Mouse (Mus musculus) adrenal gland, adult (tissue): ENCODE results near the gene Rnf41.

Experiments used
- DNase-seq, 2 experiments: peaks; one replicate each; pipeline ENCODE4 v3.0.0; 2022 to 2023; ENCODE audit warnings: low spot score in 1 of 2; ENCODE audit not compliant: inconsistent age in 2 of 2

Gene Rnf41

GRCm38 (mm10) chr10:128459409-128460269, 48.2 kb downstream of the Rnf41 start:
- DNase-seq: peak; percentile 60 to 84

GRCm38 (mm10) chr10:128460270-128460630, 48.8 kb downstream of the Rnf41 start:
- DNase-seq: peak in 1 of 2 experiments; percentile 50

GRCm38 (mm10) chr10:128474366-128474765, 62.9 kb downstream of the Rnf41 start:
- DNase-seq: no peak

GRCm38 (mm10) chr10:128486370-128486769, 74.9 kb downstream of the Rnf41 start:
- DNase-seq: peak; percentile 80 to 85

- peak in 1 of 2 experiments; percentile 58 for DNase-seq
Measured at GRCm38 (mm10) chr10:128487861-128488712, 76.6 kb downstream of the Rnf41 start.

- peak; percentile 34 to 53 for DNase-seq
Measured at GRCm38 (mm10) chr10:128488776-128489175, 77.3 kb downstream of the Rnf41 start.

GRCm38 (mm10) chr10:128489380-128489779, 77.9 kb downstream of the Rnf41 start:
- DNase-seq: peak; percentile 61 to 73

- DNase-seq: peak; percentile 34 to 57
Measured at GRCm38 (mm10) chr10:128489785-128490184, 78.3 kb downstream of the Rnf41 start.

GRCm38 (mm10) chr10:128490232-128490631, 78.8 kb downstream of the Rnf41 start:
- DNase-seq: peak in 1 of 2 experiments; percentile 55

- peak in 1 of 2 experiments; percentile 51 for DNase-seq
Measured at GRCm38 (mm10) chr10:128490912-128491311, 79.5 kb downstream of the Rnf41 start.
